Mouse (Mus musculus) embryonic facial prominence, embryonic 14.5 days (tissue): ENCODE results near the gene Kpna7. TPM values are rescaled to one million over a fixed set of nuclear protein-coding genes. Genes with fewer than 3 reads are reported as not detected.

Experiments used
- ATAC-seq: fragments of 200-750 bp; cut with Nextera tagmentation; 2 replicates; pipeline ENCODE4 v1.8.0; 2017; ENCODE audit warnings: low read depth, moderate number of reproducible peaks, moderate TSS enrichment
- DNase-seq: peaks from one replicate; pipeline ENCODE4 v3.0.0-alpha.2; 2015; ENCODE audit warnings: low spot score
- H3K27ac ChIP-seq: fragments of 300-500 bp; sonication (generic); replicated peaks from 2 replicates; pipeline ENCODE4 v1.5.1; 2014; ENCODE audit warnings: low read depth, mild to moderate bottlenecking, low read length, moderate library complexity
- H3K27me3 ChIP-seq: fragments of 300-500 bp; sonication (generic); replicated peaks from 2 replicates; pipeline ENCODE4 v1.6.1; 2014; ENCODE audit warnings: low read length; ENCODE audit not compliant: control insufficient read depth, insufficient read depth
- H3K36me3 ChIP-seq: fragments of 300-500 bp; sonication (generic); 2 replicates; pipeline ENCODE4 v1.6.1; 2014; ENCODE audit warnings: low read length, mixed read lengths; ENCODE audit not compliant: control insufficient read depth, insufficient read depth
- H3K4me1 ChIP-seq: fragments of 300-500 bp; sonication (generic); 2 replicates; pipeline ENCODE4 v1.6.1; 2014; ENCODE audit warnings: antibody characterized with exemption, low read length; ENCODE audit not compliant: control insufficient read depth, insufficient read depth
- H3K4me2 ChIP-seq: fragments of 300-500 bp; sonication (generic); 2 replicates; pipeline ENCODE4 v1.6.1; 2014; ENCODE audit warnings: low read depth, mild to moderate bottlenecking, low read length, moderate library complexity, mixed read lengths
- H3K4me3 ChIP-seq: fragments of 300-500 bp; sonication (generic); 2 replicates; pipeline ENCODE4 v1.5.1; 2014; ENCODE audit warnings: low read depth, mild to moderate bottlenecking, low read length
- H3K9ac ChIP-seq: fragments of 300-500 bp; sonication (generic); 2 replicates; pipeline ENCODE4 v1.6.1; 2014; ENCODE audit warnings: low read depth, mild to moderate bottlenecking, low read length, moderate library complexity, mixed read lengths
- H3K9me3 ChIP-seq: fragments of 300-500 bp; sonication (generic); 2 replicates; pipeline ENCODE4 v1.6.1; 2016; ENCODE audit warnings: low read length; ENCODE audit not compliant: control insufficient read depth
- WGBS: fragments of 180-500 bp; shearing (Covaris S2); extraction: QIAGEN DNeasy Blood & Tissue Kit; methylation state at CpG from one replicate; pipeline ENCODE4 v1.1.7; 2014; 5-methylcytosine and 5-hydroxymethylcytosine counted together
- polyA plus RNA-seq: library from polyadenylated mRNA; unstranded; fragments of >200 nt; fragmentation: Nextera tagmentation; extraction: Ambion mirVana; gene quantifications from 2 replicates; pipeline ENCODE4 v1.2.1, GENCODE M21; 2014

Kpna7 gene
- polyA plus RNA-seq, 1 experiment from 2014 or later = not detected

DNA sequence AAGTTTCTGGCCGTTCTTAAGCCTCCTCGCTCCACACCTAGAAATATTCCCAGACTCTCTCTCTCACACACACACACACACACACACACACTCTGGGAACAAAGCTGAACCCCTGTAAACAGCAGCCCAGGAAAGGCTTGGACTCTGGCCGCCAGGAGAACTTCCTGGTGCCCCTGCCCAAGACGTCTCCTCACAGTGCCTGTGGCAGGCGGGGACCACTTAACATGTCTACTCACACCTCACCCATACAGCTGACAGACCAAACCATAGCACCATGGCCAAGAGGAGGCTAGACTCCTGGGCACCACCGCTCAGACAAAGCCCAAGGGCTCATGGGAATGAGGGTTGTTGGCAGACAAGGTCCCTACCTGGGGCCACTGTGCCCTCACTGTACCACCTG is 140.5 kb downstream of the Kpna7 start:
- no peaks in the 10 kb centered on the region for H3K9me3 ChIP-seq
- 84% methylated on average over 6 of the region's 6 CpGs for WGBS

DNA sequence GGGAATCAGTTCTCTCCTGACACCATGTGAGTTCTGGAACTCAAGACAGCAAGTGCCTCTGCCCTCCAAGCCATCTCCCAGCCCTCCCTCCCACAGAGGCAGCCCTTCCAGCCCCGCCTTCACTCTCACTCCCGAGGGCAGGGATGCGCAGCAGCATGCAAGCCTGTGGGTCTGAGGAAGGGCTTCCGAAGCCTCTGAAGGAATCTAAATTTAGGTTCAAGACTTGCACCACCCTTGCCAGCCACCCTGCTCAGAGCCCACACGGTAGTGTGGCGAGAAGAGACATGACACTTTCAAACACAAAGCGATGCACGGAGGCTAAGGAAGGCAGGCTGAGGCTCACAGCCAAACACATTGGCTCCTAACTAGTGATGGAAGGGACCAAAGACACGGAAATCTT is 141.4 kb downstream of the Kpna7 start:
- no peak overlapping the region for H3K4me2 ChIP-seq

More for the DNA sequence above, 140.5 kb downstream of the Kpna7 start:
- no peak overlapping the region for H3K4me2 ChIP-seq
- H3K27ac ChIP-seq = no peak overlapping the region
- no peaks in the 10 kb centered on the region for H3K36me3 ChIP-seq
- DNase-seq = no peak
- peaks cover 17% of the 10 kb centered on the region for H3K4me1 ChIP-seq
- no peak overlapping the region for H3K9ac ChIP-seq
- ATAC-seq = no peak
- H3K27me3 ChIP-seq = no peaks in the 10 kb centered on the region
- H3K4me3 ChIP-seq = no peak overlapping the region

DNA sequence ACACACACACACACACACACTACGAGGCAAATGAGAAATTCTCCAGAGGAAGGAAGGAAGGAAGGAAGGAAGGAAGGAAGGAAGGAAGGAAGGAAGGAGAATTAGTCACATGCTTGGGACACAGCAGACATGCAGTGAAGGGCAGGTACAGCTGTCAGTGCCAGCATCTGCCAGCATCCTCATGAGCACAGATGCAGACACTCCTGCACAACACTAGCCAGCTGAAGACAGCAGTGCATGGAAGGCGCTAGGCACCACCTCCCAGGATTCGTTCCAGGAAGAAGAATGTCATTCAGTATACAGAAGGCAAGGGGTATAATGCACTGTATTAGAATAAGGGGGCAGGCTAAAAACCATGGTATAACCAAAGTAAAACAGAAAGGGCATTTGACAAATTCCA is 142.9 kb downstream of the Kpna7 start:
- Histone ChIP-seq H3K36me3 (no peaks in the 10 kb centered on the region), H3K9me3 (no peaks in the 10 kb centered on the region), H3K9ac (no peak overlapping the region), H3K27me3 (no peaks in the 10 kb centered on the region), H3K4me3 (no peak overlapping the region), H3K4me1 (peaks cover 7% of the 10 kb centered on the region; the same call in 1 of the 2 replicates), H3K27ac (no peak overlapping the region), H3K4me2 (no peak overlapping the region)
- 72% methylated on average over 3 of the region's 3 CpGs for WGBS
- ATAC-seq (peak; percentile 60), DNase-seq (no peak)

More for the DNA sequence above, 141.4 kb downstream of the Kpna7 start:
- no peak overlapping the region for H3K9ac ChIP-seq
- H3K36me3 ChIP-seq = no peaks in the 10 kb centered on the region
- no peaks in the 10 kb centered on the region for H3K27me3 ChIP-seq
- no peak for ATAC-seq
- H3K4me1 ChIP-seq = peaks cover 12% of the 10 kb centered on the region; the same call in 1 of the 2 replicates
- no peak overlapping the region for H3K27ac ChIP-seq
- DNase-seq = no peak
- no peak overlapping the region for H3K4me3 ChIP-seq
- WGBS = 69% methylated on average over 9 of the region's 9 CpGs
- H3K9me3 ChIP-seq = no peaks in the 10 kb centered on the region

DNA sequence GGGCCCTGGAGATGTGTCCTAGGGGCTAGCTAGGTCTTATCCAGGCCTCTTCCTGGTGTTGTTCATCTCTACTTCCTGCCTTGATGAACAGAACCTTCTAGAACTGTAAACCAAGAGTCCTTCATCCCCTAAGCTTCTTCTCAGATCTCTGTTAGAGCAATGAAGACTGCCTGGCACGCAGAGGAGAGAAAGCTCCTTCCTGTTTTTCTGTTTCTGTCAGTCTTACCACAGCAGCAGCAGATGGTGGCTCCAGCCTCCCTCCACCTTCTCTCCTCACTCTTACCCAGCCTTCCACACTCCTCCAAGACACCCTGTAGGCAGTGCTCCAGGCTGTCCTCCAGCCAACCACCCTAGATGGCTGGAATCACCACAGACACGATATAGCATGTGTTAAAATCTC is 146.5 kb downstream of the Kpna7 start:
- ATAC-seq (no peak), DNase-seq (no peak)
- Histone ChIP-seq H3K36me3 (no peaks in the 10 kb centered on the region), H3K27me3 (no peaks in the 10 kb centered on the region), H3K9ac (no peak overlapping the region), H3K4me1 (no peaks in the 10 kb centered on the region), H3K4me2 (no peak overlapping the region), H3K9me3 (no peaks in the 10 kb centered on the region), H3K27ac (no peak overlapping the region), H3K4me3 (no peak overlapping the region)
- WGBS = 77% methylated on average over 2 of the region's 2 CpGs

Other genes with a start within 250 kb of the Kpna7 start
- 19.9 and 21.1 TPM in 2 replicates for gene Smurf1, start 118.2 kb downstream of the Kpna7 start, polyA plus RNA-seq
- gene Gm4871, start 51.3 kb downstream of the Kpna7 start, polyA plus RNA-seq = not detected in 2 replicates
- 0.31 TPM in 1 of 2 replicates, not detected in the other for gene 1700018F24Rik, start 41.0 kb downstream of the Kpna7 start, polyA plus RNA-seq
- gene Arpc1a, start 200 bp downstream of the Kpna7 start, polyA plus RNA-seq = 138 and 150 TPM in 2 replicates
- gene Arpc1b, start 30.2 kb upstream of the Kpna7 start, polyA plus RNA-seq = 222 and 228 TPM in 2 replicates
- gene Pdap1, start 56.2 kb upstream of the Kpna7 start, polyA plus RNA-seq = 84.2 and 97.1 TPM in 2 replicates
- gene Bud31, start 56.3 kb upstream of the Kpna7 start, polyA plus RNA-seq = 177 and 182 TPM in 2 replicates
- gene Ptcd1, start 83.1 kb upstream of the Kpna7 start, polyA plus RNA-seq = 13.2 and 14.6 TPM in 2 replicates
- 25.1 and 26.5 TPM in 2 replicates for gene Cpsf4, start 83.2 kb upstream of the Kpna7 start, polyA plus RNA-seq
- 511 and 592 TPM in 2 replicates for gene Atp5j2, start 108.0 kb upstream of the Kpna7 start, polyA plus RNA-seq
- gene Zkscan14, start 117.8 kb upstream of the Kpna7 start, polyA plus RNA-seq = 6.6 and 9.3 TPM in 2 replicates
- gene Zkscan5, start 120.5 kb upstream of the Kpna7 start, polyA plus RNA-seq = 13.4 and 14.0 TPM in 2 replicates
- 37.2 and 38.1 TPM in 2 replicates for gene Zfp655, start 147.7 kb upstream of the Kpna7 start, polyA plus RNA-seq
- gene Zscan25, start 196.5 kb upstream of the Kpna7 start, polyA plus RNA-seq = 0.45 and 0.63 TPM in 2 replicates